Mouse (Mus musculus): ENCODE measurements at regions not wholly inside any gene's neighbourhood (a gene's known extent, or its start where the extent isn't known, plus 50 kb on each side); places are given as distances from the start of the nearest gene placed in this dataset.
"Not testable (repeated sequence)": the region's sequence is repeated elsewhere in the genome, so short reads cannot be mapped to it uniquely, and the experiment has no call there.

DNA sequence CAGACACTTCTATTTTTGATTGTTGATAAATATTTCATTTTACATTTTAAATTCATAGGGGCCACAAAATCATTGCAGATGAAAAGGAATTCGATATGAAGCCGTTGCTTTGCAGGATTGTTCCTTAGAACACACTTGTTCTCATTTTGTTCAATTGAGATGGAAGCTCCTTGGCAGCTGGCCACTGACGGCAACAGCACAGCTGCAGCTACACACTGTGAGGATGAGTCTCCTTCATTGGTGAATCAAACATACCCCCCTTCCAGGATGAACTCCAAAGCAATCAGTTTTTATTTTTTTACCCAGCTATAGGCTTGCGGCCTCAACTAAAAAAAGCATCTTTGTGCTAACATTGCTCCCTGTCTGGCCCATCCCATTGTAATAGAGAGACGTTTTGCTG, 475.1 kb downstream of the Tbl1xr1 start:
- peak; percentile 5 for DNase-seq (ENCODE audit: low spot score)

DNA sequence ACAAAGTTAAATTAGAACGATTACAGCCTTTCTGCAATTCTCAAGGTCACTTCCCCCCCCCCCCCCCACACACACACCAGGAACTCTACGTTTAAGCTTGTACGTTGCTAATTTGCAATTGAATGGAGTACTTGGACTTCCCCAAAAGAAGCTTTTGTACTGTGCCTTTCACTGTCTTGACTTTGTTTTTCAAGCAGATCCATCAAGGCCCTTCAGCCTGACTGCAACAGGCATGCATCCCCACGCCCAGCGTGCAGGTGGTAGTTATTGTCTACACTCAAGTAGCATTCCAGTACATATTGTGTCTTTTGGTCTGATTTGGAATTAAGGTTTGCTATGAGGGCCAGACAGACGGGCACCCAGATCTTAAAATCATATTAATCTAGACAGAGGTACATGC, 483.1 kb downstream of the Tbl1xr1 start:
- no peak for DNase-seq (ENCODE audit: low spot score)

DNA sequence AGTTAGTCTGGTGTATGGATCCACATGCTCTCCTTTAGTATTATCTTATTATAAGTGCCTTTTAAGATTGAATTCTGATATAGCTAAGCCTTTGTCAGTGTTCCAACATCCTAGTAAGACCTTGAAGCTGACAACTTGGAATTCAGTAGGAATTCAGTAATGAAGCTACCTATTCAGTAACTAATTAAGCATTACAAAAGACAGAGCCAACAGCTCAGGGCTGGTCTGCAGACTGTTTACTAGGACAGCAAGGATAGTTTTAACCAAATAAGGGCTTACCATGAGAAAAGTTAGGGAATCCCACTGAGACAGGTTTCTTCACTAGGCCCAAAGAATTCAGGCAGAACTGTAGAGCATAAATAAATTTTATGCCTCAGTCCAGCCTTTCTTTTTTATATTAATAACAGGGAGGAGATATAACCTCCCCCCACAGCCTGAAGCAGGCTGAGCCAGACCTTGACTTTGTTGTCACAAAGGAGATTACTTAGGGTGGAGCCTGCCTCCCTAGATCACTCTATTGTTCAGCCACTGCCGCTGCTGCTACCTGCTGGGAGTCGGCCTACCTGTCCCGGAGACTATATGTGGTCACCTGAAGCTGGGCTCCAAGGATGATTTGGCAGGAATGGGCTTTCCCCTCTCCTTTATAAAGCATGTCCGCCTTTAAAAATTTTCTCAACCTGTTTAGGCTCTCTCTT, 484.2 kb downstream of the Tbl1xr1 start:
- not testable (repeated sequence) for DNase-seq (ENCODE audit: low spot score)
